In genomic region chr4:83233181-83234123, GRCm38 (mm10) we compare ENCODE assay signal across 9 mouse cellular contexts.
DNase-seq lines count a peak whose midpoint lies in the region; ATAC-seq and TF ChIP-seq lines count a peak whose summit lies in the region.
"Had no signal": no experiment of that assay in that cellular context is flagged by ENCODE, and none has a peak within 500 bp of the region (broad histone marks: within the 10 kb centered on the region; RNA-seq: fewer than 3 reads in every experiment).

No protein-coding gene starts in this region.

- peak overlapping the region; percentile 8; the same call in 1 of the 2 replicates for H3K4me2 ChIP-seq in embryonic facial prominence, embryonic 15.5 days (replicated peaks)
- H3K4me2 ChIP-seq in stomach, embryonic 15.5 days: peak overlapping the region; percentile 5; the same call in 1 of the 2 replicates

- peak overlapping the region; percentile 73 for H3K27ac ChIP-seq in embryonic facial prominence, embryonic 15.5 days (replicated peaks)
- no peak overlapping the region for H3K27ac ChIP-seq in stomach, embryonic 15.5 days
- H3K27ac ChIP-seq: kidney, postnatal 0 days had no signal

- H3K27me3 ChIP-seq in embryonic facial prominence, embryonic 15.5 days: no peaks in the 10 kb centered on the region
- no peaks in the 10 kb centered on the region for H3K27me3 ChIP-seq in stomach, embryonic 15.5 days (replicated peaks)

- no peak for TF ChIP-seq CTCF in lung, adult 2 months (IDR thresholded peaks at IDR 0.05; ENCODE audit: insufficient read depth, low read length)

- WGBS in lung, adult 2 months: 78% methylated on average over 22 of the region's 22 CpGs
- 56% methylated on average over 22 of the region's 22 CpGs for WGBS in embryonic facial prominence, embryonic 15.5 days
- 68% methylated on average over 22 of the region's 22 CpGs for WGBS in stomach, embryonic 15.5 days

- no peaks in the 10 kb centered on the region for H3K36me3 ChIP-seq in embryonic facial prominence, embryonic 15.5 days
- H3K36me3 ChIP-seq in stomach, embryonic 15.5 days: no peaks in the 10 kb centered on the region

- no peak overlapping the region for H3K4me3 ChIP-seq in lung, adult 2 months (replicated peaks; ENCODE audit: extremely low read depth, low read depth, low read length)
- H3K4me3 ChIP-seq in embryonic facial prominence, embryonic 15.5 days (replicated peaks): no peak overlapping the region
- no peak overlapping the region for H3K4me3 ChIP-seq in stomach, embryonic 15.5 days (replicated peaks)

- TF ChIP-seq POLR2A in lung, adult 2 months (IDR thresholded peaks at IDR 0.05; ENCODE audit: borderline replicate concordance, extremely low read depth, low read depth, low read length): no peak

- no peak overlapping the region for H3K9ac ChIP-seq in embryonic facial prominence, embryonic 15.5 days
- no peak overlapping the region for H3K9ac ChIP-seq in stomach, embryonic 15.5 days

- peak; percentile 49; the same call in 1 of the 2 replicates for ATAC-seq in embryonic facial prominence, embryonic 15.5 days (ENCODE audit: insufficient number of reproducible peaks, low FRiP score, low TSS enrichment, low read depth)
- peak; percentile 31; the same call in 1 of the 2 replicates for ATAC-seq in stomach, embryonic 15.5 days (ENCODE audit: insufficient read depth, low FRiP score, low read depth)
- no peak for ATAC-seq in megakaryocyte, adult 5-6 weeks (ENCODE audit: poor library complexity, severe bottlenecking)

- peaks cover 3% of the 10 kb centered on the region; the same call in 1 of the 2 replicates for H3K4me1 ChIP-seq in lung, adult 2 months (ENCODE audit: control insufficient read depth, insufficient read depth, low read length)
- peaks cover 29% of the 10 kb centered on the region for H3K4me1 ChIP-seq in embryonic facial prominence, embryonic 15.5 days
- peaks cover 8% of the 10 kb centered on the region; the same call in 1 of the 2 replicates for H3K4me1 ChIP-seq in stomach, embryonic 15.5 days

- no peaks in the 10 kb centered on the region for H3K9me3 ChIP-seq in embryonic facial prominence, embryonic 15.5 days (replicated peaks)
- H3K9me3 ChIP-seq in stomach, embryonic 15.5 days: no peaks in the 10 kb centered on the region

- peak; percentile 17 for DNase-seq in lung, postnatal 36 days
- no peak for DNase-seq in lung, adult 2 months
- DNase-seq in layer of hippocampus, postnatal 25 days (ENCODE audit: extremely low spot score in 1 of 2, low spot score in 1 of 2): peak; percentile 61 to 70
- no peak for DNase-seq in adrenal gland, adult 8-10 months
- DNase-seq in ovary, postnatal 36 days (ENCODE audit: low spot score): no peak

Comparison
In these comparisons a context has a peak if more than half of its experiments do, and no peak if none do; other contexts are left out.
1. DNase-seq: peak in lung, postnatal 36 days (single experiment) and layer of hippocampus, postnatal 25 days (2 of 2); none in lung, adult 2 months (single experiment), adrenal gland, adult 8-10 months (single experiment) and ovary, postnatal 36 days (single experiment).